Mouse (Mus musculus): Measurements from ENCODE around the gene Masp1.

DNA sequence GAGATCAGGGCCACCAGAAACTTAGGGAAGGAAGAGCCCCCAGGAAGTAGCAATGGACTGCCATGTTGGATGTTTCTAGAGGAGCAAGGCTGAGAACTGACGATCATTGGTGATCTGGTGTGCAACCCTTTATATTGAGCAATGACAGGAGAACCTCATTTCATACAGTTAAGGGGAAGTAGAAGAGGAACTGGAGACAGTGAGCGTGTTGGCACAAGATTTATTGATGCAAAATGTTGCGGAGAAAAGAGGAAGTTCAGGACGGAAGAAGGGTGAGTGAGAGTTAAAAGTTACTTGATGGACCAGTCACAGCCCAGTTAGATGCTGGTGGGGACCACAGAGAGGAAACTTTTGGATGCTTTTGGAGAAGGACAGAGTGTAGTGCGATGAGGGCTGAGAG is 36.6 kb upstream of the Masp1 start:
- no peak for TF ChIP-seq CTCF (conservative IDR thresholded peaks at IDR 0.05; ENCODE audit: low read length)
- no peak for TF ChIP-seq NANOG (IDR thresholded peaks at IDR 0.05; ENCODE audit: borderline replicate concordance, low read length)
